Mouse (Mus musculus) midbrain, embryonic 13.5 days (tissue): ENCODE measurements around the gene Arhgef25. TPM values are rescaled to one million over a fixed set of nuclear protein-coding genes. Genes with fewer than 3 reads are reported as not detected.
"Not testable (repeated sequence)": the region's sequence is repeated elsewhere in the genome, so short reads cannot be mapped to it uniquely, and the experiment has no call there.

Source experiments
- ATAC-seq: fragments of 200-750 bp; cut with Nextera tagmentation; 2 replicates; pipeline ENCODE4 v1.8.0; 2017; ENCODE audit warnings: mild to moderate bottlenecking, moderate TSS enrichment, moderate library complexity
- H3K27ac ChIP-seq: fragments of 300-500 bp; sonication (generic); 2 replicates; pipeline ENCODE4 v1.5.1; 2015; ENCODE audit warnings: inconsistent platforms, mild to moderate bottlenecking, moderate library complexity
- H3K27me3 ChIP-seq: fragments of 300-500 bp; sonication (generic); 2 replicates; pipeline ENCODE4 v1.6.1; 2015; ENCODE audit warnings: mild to moderate bottlenecking, inconsistent platforms
- H3K36me3 ChIP-seq: fragments of 300-500 bp; sonication (generic); 2 replicates; pipeline ENCODE4 v1.6.1; 2015; ENCODE audit warnings: mild to moderate bottlenecking, inconsistent platforms
- H3K4me1 ChIP-seq: fragments of 300-500 bp; sonication (generic); replicated peaks from 2 replicates; pipeline ENCODE4 v1.6.1; 2015; ENCODE audit warnings: inconsistent platforms
- H3K4me2 ChIP-seq: fragments of 300-500 bp; sonication (generic); replicated peaks from 2 replicates; pipeline ENCODE4 v1.6.1; 2015; ENCODE audit warnings: moderate library complexity, mild to moderate bottlenecking, inconsistent platforms
- H3K4me3 ChIP-seq: fragments of 300-500 bp; sonication (generic); replicated peaks from 2 replicates; pipeline ENCODE4 v1.5.1; 2015; ENCODE audit warnings: mild to moderate bottlenecking, inconsistent platforms
- H3K9ac ChIP-seq: fragments of 300-500 bp; sonication (generic); replicated peaks from 2 replicates; pipeline ENCODE4 v1.6.1; 2015; ENCODE audit warnings: mild to moderate bottlenecking, inconsistent platforms
- H3K9me3 ChIP-seq: fragments of 300-500 bp; sonication (generic); 2 replicates; pipeline ENCODE4 v1.6.1; 2016; ENCODE audit warnings: mild to moderate bottlenecking, inconsistent platforms
- WGBS: fragments of 180-500 bp; shearing (Covaris S2); methylation state at CpG from one replicate; pipeline ENCODE4 v1.1.7; 2015; 5-methylcytosine and 5-hydroxymethylcytosine counted together
- polyA plus RNA-seq: library from polyadenylated mRNA; unstranded; fragments of >200 nt; fragmentation: Nextera tagmentation; extraction: Ambion mirVana; gene quantifications from 2 replicates; pipeline ENCODE4 v1.2.1, GENCODE M21; 2015

The Arhgef25 gene
- polyA plus RNA-seq, 1 experiment from 2014 or later: 24.5 TPM

GRCm38 (mm10) chr10:127170837-127171272 is 19.0 kb downstream of the Arhgef25 start:
- Histone ChIP-seq H3K4me1 (peaks cover 33% of the 10 kb centered on the region), H3K9me3 (no peaks in the 10 kb centered on the region), H3K4me3 (peak overlapping the region; percentile 26), H3K27ac (no peak overlapping the region), H3K27me3 (peaks cover 72% of the 10 kb centered on the region), H3K36me3 (peaks cover 18% of the 10 kb centered on the region), H3K4me2 (peak overlapping the region; percentile 53), H3K9ac (no peak overlapping the region)
- peak; percentile 61 for ATAC-seq
- WGBS: under 1% methylated on average over 29 of the region's 29 CpGs

GRCm38 (mm10) chr10:127170002-127170401 is 19.9 kb downstream of the Arhgef25 start:
- Histone ChIP-seq H3K4me1 (peaks cover 40% of the 10 kb centered on the region), H3K36me3 (peaks cover 18% of the 10 kb centered on the region), H3K9ac (no peak overlapping the region), H3K4me2 (peak overlapping the region; percentile 53), H3K27me3 (peaks cover 73% of the 10 kb centered on the region), H3K27ac (no peak overlapping the region), H3K9me3 (no peaks in the 10 kb centered on the region), H3K4me3 (peak overlapping the region; percentile 26)
- WGBS: 2% methylated on average over 22 of the region's 22 CpGs
- no peak for ATAC-seq

GRCm38 (mm10) chr10:127167614-127168192 is 22.2 kb downstream of the Arhgef25 start:
- Histone ChIP-seq H3K4me2 (peak overlapping the region; percentile 98; the same call in 1 of the 2 replicates), H3K36me3 (peaks cover 11% of the 10 kb centered on the region), H3K9me3 (no peaks in the 10 kb centered on the region), H3K4me3 (peak overlapping the region; percentile 79), H3K27ac (no peak overlapping the region), H3K27me3 (peaks cover 82% of the 10 kb centered on the region), H3K9ac (peak overlapping the region; percentile 1; the same call in 1 of the 2 replicates), H3K4me1 (peaks cover 40% of the 10 kb centered on the region)
- no peak for ATAC-seq
- WGBS: 58% methylated on average over 10 of the region's 10 CpGs

- no peaks in the 10 kb centered on the region for H3K9me3 ChIP-seq
- no peak for ATAC-seq
- H3K4me2 ChIP-seq: peak overlapping the region; percentile 98
- H3K36me3 ChIP-seq: peaks cover 6% of the 10 kb centered on the region
- H3K4me1 ChIP-seq: peaks cover 40% of the 10 kb centered on the region
- peak overlapping the region; percentile 79 for H3K4me3 ChIP-seq
- peak overlapping the region; percentile 96 for H3K9ac ChIP-seq
- peaks cover 78% of the 10 kb centered on the region for H3K27me3 ChIP-seq
- peak overlapping the region; percentile 87 for H3K27ac ChIP-seq
- whole genome bisulfite sequencing: 25% methylated on average over 15 of the region's 15 CpGs
These were observed 22.9 kb downstream of the Arhgef25 start for GRCm38 (mm10) chr10:127166771-127167613.

GRCm38 (mm10) chr10:127166404-127166715 is 23.5 kb downstream of the Arhgef25 start:
- no peak for ATAC-seq
- Histone ChIP-seq H3K4me2 (peak overlapping the region; percentile 98), H3K9me3 (no peaks in the 10 kb centered on the region), H3K36me3 (no peaks in the 10 kb centered on the region), H3K4me1 (peaks cover 40% of the 10 kb centered on the region), H3K4me3 (peak overlapping the region; percentile 79), H3K9ac (peak overlapping the region; percentile 96), H3K27me3 (peaks cover 72% of the 10 kb centered on the region), H3K27ac (peak overlapping the region; percentile 87)
- 3% methylated on average over 11 of the region's 11 CpGs for WGBS

GRCm38 (mm10) chr10:127165654-127166403 is 24.1 kb downstream of the Arhgef25 start:
- H3K36me3 ChIP-seq: no peaks in the 10 kb centered on the region
- H3K27me3 ChIP-seq: peaks cover 66% of the 10 kb centered on the region
- peak overlapping the region; percentile 96 for H3K9ac ChIP-seq
- H3K4me3 ChIP-seq: peak overlapping the region; percentile 79
- no peaks in the 10 kb centered on the region for H3K9me3 ChIP-seq
- H3K27ac ChIP-seq: peak overlapping the region; percentile 87
- under 1% methylated on average over 55 of the region's 56 CpGs for WGBS
- peak; percentile 43 for ATAC-seq
- peaks cover 38% of the 10 kb centered on the region for H3K4me1 ChIP-seq
- H3K4me2 ChIP-seq: peak overlapping the region; percentile 98

- peak overlapping the region; percentile 79 for H3K4me3 ChIP-seq
- 1% methylated on average over 42 of the region's 42 CpGs for WGBS
- no peaks in the 10 kb centered on the region for H3K36me3 ChIP-seq
- peaks cover 61% of the 10 kb centered on the region for H3K27me3 ChIP-seq
- H3K9me3 ChIP-seq: no peaks in the 10 kb centered on the region
- peak; percentile 69 for ATAC-seq
- peaks cover 33% of the 10 kb centered on the region for H3K4me1 ChIP-seq
- peak overlapping the region; percentile 87 for H3K27ac ChIP-seq
- H3K4me2 ChIP-seq: peak overlapping the region; percentile 98
- H3K9ac ChIP-seq: peak overlapping the region; percentile 96
These were observed 24.6 kb downstream of the Arhgef25 start for GRCm38 (mm10) chr10:127165354-127165653.

GRCm38 (mm10) chr10:127164631-127165353 is 25.1 kb downstream of the Arhgef25 start, which contains the start of gene B4galnt1:
Gene B4galnt1, plus strand, starts transcription at chr10:127165225.
- peak within 1 kb of the TSS; percentile 79 for H3K4me3 ChIP-seq
- H3K9me3 ChIP-seq: no peaks in the 10 kb centered on the region
- H3K27me3 ChIP-seq: peaks cover 56% of the 10 kb centered on the region
- ATAC-seq: peak; percentile 94
- peak within 1 kb of the TSS; percentile 87 for H3K27ac ChIP-seq
- H3K4me1 ChIP-seq: peaks cover 27% of the 10 kb centered on the region
- no peaks in the 10 kb centered on the region for H3K36me3 ChIP-seq
- H3K9ac ChIP-seq: peak within 1 kb of the TSS; percentile 96
- 2% methylated on average over 52 of the region's 52 CpGs for WGBS
- H3K4me2 ChIP-seq: peak within 1 kb of the TSS; percentile 98

- peak overlapping the region; percentile 98 for H3K4me2 ChIP-seq
- ATAC-seq: no peak
- 95% methylated on average over 4 of the region's 4 CpGs for WGBS
- H3K4me1 ChIP-seq: peaks cover 25% of the 10 kb centered on the region
- no peaks in the 10 kb centered on the region for H3K9me3 ChIP-seq
- no peak overlapping the region for H3K4me3 ChIP-seq
- no peaks in the 10 kb centered on the region for H3K36me3 ChIP-seq
- H3K27me3 ChIP-seq: peaks cover 50% of the 10 kb centered on the region
- H3K27ac ChIP-seq: no peak overlapping the region; the same call in 1 of the 2 replicates
- H3K9ac ChIP-seq: no peak overlapping the region
These were observed 25.7 kb downstream of the Arhgef25 start for GRCm38 (mm10) chr10:127164190-127164589.

GRCm38 (mm10) chr10:127162771-127163261 is 27.1 kb downstream of the Arhgef25 start:
- 66% methylated on average over 7 of the region's 7 CpGs for WGBS
- ATAC-seq: not testable (repeated sequence)
- H3K4me1 ChIP-seq: peaks cover 25% of the 10 kb centered on the region

GRCm38 (mm10) chr10:127160728-127161127 is 29.2 kb downstream of the Arhgef25 start:
- Histone ChIP-seq H3K36me3 (no peaks in the 10 kb centered on the region), H3K9me3 (no peaks in the 10 kb centered on the region), H3K4me2 (no peak overlapping the region), H3K4me1 (peaks cover 6% of the 10 kb centered on the region), H3K27me3 (peaks cover 16% of the 10 kb centered on the region), H3K4me3 (no peak overlapping the region), H3K27ac (no peak overlapping the region), H3K9ac (no peak overlapping the region)
- 71% methylated on average over 3 of the region's 3 CpGs for WGBS
- no peak for ATAC-seq

More at GRCm38 (mm10) chr10:127162771-127163261, 27.1 kb downstream of the Arhgef25 start:
- not testable (repeated sequence) for H3K4me3 ChIP-seq, H3K9ac ChIP-seq, H3K36me3 ChIP-seq, H3K9me3 ChIP-seq, H3K27ac ChIP-seq, H3K4me2 ChIP-seq
- peaks cover 37% of the 10 kb centered on the region for H3K27me3 ChIP-seq
